Mouse (Mus musculus) CH12.LX (cell line): ENCODE data around the gene Sirt6. TPM values are rescaled to one million over a fixed set of nuclear protein-coding genes. Genes with fewer than 3 reads are reported as not detected.

Source experiments
- DNase-seq: peaks from one replicate; pipeline ENCODE4 v3.0.0-alpha.2; 2013; ENCODE audit errors: extremely low read depth
- H3K27ac ChIP-seq: 2 replicates; pipeline ENCODE4 v1.5.1; 2012; ENCODE audit warnings: low read depth, mild to moderate bottlenecking, control low read depth, moderate library complexity; ENCODE audit not compliant: insufficient read depth
- H3K27me3 ChIP-seq: replicated peaks from 2 replicates; pipeline ENCODE3; 2012; ENCODE audit warnings: inconsistent platforms
- H3K36me3 ChIP-seq, 2 experiments: replicated peaks in 1 of 2; 2 replicates each; pipeline versions ENCODE3 to v1.6.1; 2012; ENCODE audit warnings: inconsistent platforms in 1 of 2, low read length in 1 of 2, mild to moderate bottlenecking in 1 of 2, mixed read lengths in 1 of 2, moderate library complexity in 1 of 2; ENCODE audit not compliant: control insufficient read depth in 1 of 2, insufficient read depth in 1 of 2
- H3K4me1 ChIP-seq, 2 experiments: 2 replicates each; pipeline ENCODE4 v1.6.1; 2012; ENCODE audit warnings: inconsistent platforms in 1 of 2, moderate library complexity in 1 of 2; ENCODE audit not compliant: insufficient read depth in 2 of 2, control insufficient read depth in 1 of 2
- H3K4me2 ChIP-seq: 2 replicates; pipeline ENCODE4 v1.6.1; 2012; ENCODE audit warnings: low read depth, mild to moderate bottlenecking, control low read depth; ENCODE audit not compliant: poor library complexity, insufficient read depth, severe bottlenecking
- H3K4me3 ChIP-seq, 3 experiments: fragments of 150-350 bp in 1 of 3; sonication (generic) in 1 of 3; replicated peaks in 1 of 3; 2 replicates each; pipeline versions ENCODE3 to v1.5.1; 2011 to 2012; ENCODE audit warnings: low read depth in 2 of 3, low read length in 2 of 3, mild to moderate bottlenecking in 2 of 3, moderate library complexity in 2 of 3, control low read depth in 1 of 3, improper control_type of control experiment in 1 of 3, inconsistent platforms in 1 of 3, mixed read lengths in 1 of 3; ENCODE audit not compliant: poor library complexity in 1 of 3
- H3K79me2 ChIP-seq: replicated peaks from 2 replicates; pipeline ENCODE4 v1.6.1; 2012; ENCODE audit warnings: mild to moderate bottlenecking, moderate library complexity; ENCODE audit not compliant: control insufficient read depth, poor library complexity, insufficient read depth, severe bottlenecking; ENCODE audit errors: extremely low read depth
- H3K9ac ChIP-seq: 2 replicates; pipeline ENCODE4 v1.6.1; 2012; ENCODE audit warnings: low read depth, mild to moderate bottlenecking, control low read depth, moderate library complexity; ENCODE audit not compliant: insufficient read depth
- H3K9me3 ChIP-seq: replicated peaks from 2 replicates; pipeline ENCODE3; 2012; ENCODE audit warnings: low read length, inconsistent platforms, mixed read lengths
- BHLHE40 ChIP-seq: IDR thresholded peaks from 2 replicates; pipeline ENCODE4 v1.6.1; 2011; ENCODE audit warnings: mild to moderate bottlenecking, low read depth, low read length, improper control_type of control experiment
- CHD1 ChIP-seq: IDR thresholded peaks from 2 replicates; pipeline ENCODE4 v1.6.1; 2012; ENCODE audit warnings: low read depth, low read length, improper control_type of control experiment, inconsistent platforms
- CHD2 ChIP-seq: IDR thresholded peaks from 2 replicates; pipeline ENCODE4 v1.6.1; 2011; ENCODE audit warnings: low read length, improper control_type of control experiment
- ELF1 ChIP-seq: IDR thresholded peaks from 2 replicates; pipeline ENCODE4 v1.6.1; 2014; ENCODE audit warnings: low read depth, mild to moderate bottlenecking, inconsistent platforms, low read length, improper control_type of control experiment
- EP300 ChIP-seq: IDR thresholded peaks from 2 replicates; pipeline ENCODE4 v1.6.1; 2011; ENCODE audit warnings: low read length, improper control_type of control experiment
- ETS1 ChIP-seq: conservative IDR thresholded peaks from 2 replicates; pipeline ENCODE4 v1.6.1; 2012; ENCODE audit warnings: low read depth, mild to moderate bottlenecking, inconsistent platforms, low read length, improper control_type of control experiment, moderate library complexity
- GABPA ChIP-seq: IDR thresholded peaks from 2 replicates; pipeline ENCODE4 v1.6.1; 2012; ENCODE audit warnings: low read depth, low read length, improper control_type of control experiment, inconsistent platforms; ENCODE audit not compliant: insufficient replicate concordance
- HCFC1 ChIP-seq: IDR thresholded peaks from 2 replicates; pipeline ENCODE4 v1.6.1; 2012; ENCODE audit warnings: low read depth, mild to moderate bottlenecking, inconsistent platforms, low read length, improper control_type of control experiment
- IRF4 ChIP-seq: IDR thresholded peaks from 2 replicates; pipeline ENCODE4 v1.6.1; 2014; ENCODE audit warnings: low read depth, mild to moderate bottlenecking, inconsistent platforms, low read length, improper control_type of control experiment
- JUND ChIP-seq: conservative IDR thresholded peaks from 2 replicates; pipeline ENCODE4 v1.6.1; 2011; ENCODE audit warnings: low read depth, low read length, improper control_type of control experiment
- KAT2A ChIP-seq: IDR thresholded peaks from 2 replicates; pipeline ENCODE4 v1.6.1; 2012; ENCODE audit warnings: low read length, improper control_type of control experiment, inconsistent platforms; ENCODE audit not compliant: insufficient replicate concordance
- MAZ ChIP-seq: IDR thresholded peaks from 2 replicates; pipeline ENCODE4 v1.6.1; 2012; ENCODE audit warnings: low read depth, mild to moderate bottlenecking, inconsistent platforms, low read length, improper control_type of control experiment, moderate library complexity
- MEF2A ChIP-seq: IDR thresholded peaks from 2 replicates; pipeline ENCODE4 v1.6.1; 2014; ENCODE audit warnings: low read depth, mild to moderate bottlenecking, inconsistent platforms, low read length, improper control_type of control experiment, borderline replicate concordance
- MYC ChIP-seq: IDR thresholded peaks from 2 replicates; pipeline ENCODE4 v1.6.1; 2011; ENCODE audit warnings: low read depth, mild to moderate bottlenecking, improper control_type of control experiment, low read length
- NRF1 ChIP-seq: IDR thresholded peaks from 2 replicates; pipeline ENCODE4 v1.6.1; 2014; ENCODE audit warnings: low read depth, mild to moderate bottlenecking, inconsistent platforms, low read length, improper control_type of control experiment, moderate library complexity
- PAX5 ChIP-seq: IDR thresholded peaks from 2 replicates; pipeline ENCODE4 v1.6.1; 2012; ENCODE audit warnings: low read length, inconsistent platforms, mixed read lengths
- POLR2A ChIP-seq: IDR thresholded peaks from 2 replicates; pipeline ENCODE4 v1.6.1; 2011; ENCODE audit warnings: low read depth, mild to moderate bottlenecking, improper control_type of control experiment, low read length
- POLR2AphosphoS2 ChIP-seq: IDR thresholded peaks from 2 replicates; pipeline ENCODE4 v1.6.1; 2011; ENCODE audit warnings: low read depth, low read length, improper control_type of control experiment
- RAD21 ChIP-seq: IDR thresholded peaks from 2 replicates; pipeline ENCODE4 v1.6.1; 2011; ENCODE audit warnings: low read depth, mild to moderate bottlenecking, low read length, improper control_type of control experiment, moderate library complexity
- RCOR1 ChIP-seq: conservative IDR thresholded peaks from 2 replicates; pipeline ENCODE4 v1.6.1; 2012; ENCODE audit warnings: low read depth, mild to moderate bottlenecking, inconsistent platforms, low read length, improper control_type of control experiment
- SIN3A ChIP-seq: IDR thresholded peaks from 2 replicates; pipeline ENCODE4 v1.6.1; 2012; ENCODE audit warnings: low read length, improper control_type of control experiment, inconsistent platforms
- SMC3 ChIP-seq: IDR thresholded peaks from 2 replicates; pipeline ENCODE4 v1.6.1; 2011; ENCODE audit warnings: low read depth, low read length, improper control_type of control experiment
- TBP ChIP-seq: conservative IDR thresholded peaks from 2 replicates; pipeline ENCODE4 v1.6.1; 2011; ENCODE audit warnings: low read depth, low read length, improper control_type of control experiment
- TCF12 ChIP-seq: IDR thresholded peaks from 2 replicates; pipeline ENCODE4 v1.6.1; 2014; ENCODE audit warnings: low read depth, mild to moderate bottlenecking, inconsistent platforms, low read length, improper control_type of control experiment
- UBTF ChIP-seq: IDR thresholded peaks from 2 replicates; pipeline ENCODE4 v1.6.1; 2012; ENCODE audit warnings: low read depth, mild to moderate bottlenecking, inconsistent platforms, low read length, improper control_type of control experiment, moderate library complexity
- USF2 ChIP-seq: conservative IDR thresholded peaks from 2 replicates; pipeline ENCODE4 v1.6.1; 2011; ENCODE audit warnings: low read depth, low read length, improper control_type of control experiment
- ZKSCAN1 ChIP-seq: IDR thresholded peaks from 2 replicates; pipeline ENCODE4 v1.6.1; 2012; ENCODE audit warnings: low read depth, inconsistent platforms, low read length, improper control_type of control experiment, borderline replicate concordance
- ZMIZ1 ChIP-seq: IDR thresholded peaks from 2 replicates; pipeline ENCODE4 v1.6.1; 2012; ENCODE audit warnings: low read depth, mild to moderate bottlenecking, inconsistent platforms, low read length, improper control_type of control experiment
- dilution Hi-C: fragments of 300-500 bp; cut with MboI; formaldehyde crosslinking; loops from 2 replicates; pipeline ENCODE4 v1.14.3; 2020; ENCODE audit warnings: low sequenced_read_pairs; ENCODE audit not compliant: extremely low pct_unique_long_range_greater_than_20kb, extremely low pct_ligation_motif_present
- in situ Hi-C: fragments of 300-500 bp; cut with MboI; formaldehyde crosslinking; loops from 3 replicates; pipeline ENCODE4 v1.14.3; 2019; ENCODE audit warnings: low sequenced_read_pairs, low pct_ligation_motif_present, low pct_unique_long_range_greater_than_20kb, mixed read lengths
- polyA plus RNA-seq: library from polyadenylated mRNA; unstranded; fragments of >175 nt; gene quantifications from 2 replicates; pipeline ENCODE4 v1.2.1, GENCODE M21; 2012; ENCODE audit warnings: low read depth; ENCODE audit not compliant: insufficient read length
- total RNA-seq, 2 experiments: library from RNA; depleted of rRNA; stranded (reverse); fragments of 300-350 nt in 1 of 2; fragments of >200 nt in 1 of 2; gene quantifications; 2 replicates each; pipeline ENCODE4 v1.2.3; 2012 to 2014

Sirt6 gene
- total and polyA plus RNA-seq, 3 experiments = 16.9 to 36.4 (median 17.8) TPM

GRCm38 (mm10) chr10:81600738-81601203 is 26.8 kb downstream of the Sirt6 start, which contains the start of gene Tle6 (continued):
- TF ChIP-seq MYC = peak; percentile 82; the same call in 1 of the 2 replicates

GRCm38 (mm10) chr10:81600096-81600495 is 27.5 kb downstream of the Sirt6 start:
- Histone ChIP-seq H3K4me3 (no peak overlapping the region), H3K4me2 (no peak overlapping the region), H3K36me3 (no peaks in the 10 kb centered on the region), H3K9me3 (no peaks in the 10 kb centered on the region), H3K27ac (no peak overlapping the region), H3K4me1 (peaks cover 22 to 29% of the 10 kb centered on the region in 2 experiments), H3K79me2 (no peaks in the 10 kb centered on the region), H3K27me3 (peaks cover 66% of the 10 kb centered on the region), H3K9ac (no peak overlapping the region)
- no peak for DNase-seq
- dilution Hi-C loops = no loop called here
- TF ChIP-seq NRF1 (no peak), POLR2AphosphoS2 (no peak), MYC (no peak), CHD1 (no peak), MAZ (no peak), JUND (no peak), RCOR1 (no peak), CHD2 (no peak), IRF4 (no peak), RAD21 (no peak), GABPA (no peak), ETS1 (no peak), UBTF (no peak), TCF12 (no peak), ZKSCAN1 (no peak), SIN3A (no peak), BHLHE40 (no peak), MEF2A (no peak), PAX5 (no peak)
- in situ Hi-C loops = loop anchor here (5.0 to 10.0 kb wide), 2 partner anchors 38 to 105 kb away; partner anchors contain the start of gene Ncln

GRCm38 (mm10) chr10:81599630-81600029 is 28.0 kb downstream of the Sirt6 start:
- peaks cover 71% of the 10 kb centered on the region for H3K27me3 ChIP-seq
- no peak overlapping the region for H3K9ac ChIP-seq
- no peak for TF ChIP-seq ELF1
- TF ChIP-seq USF2 = no peak
- no peak for TF ChIP-seq HCFC1
- no peak for TF ChIP-seq CHD1
- TF ChIP-seq TBP = no peak
- TF ChIP-seq NRF1 = no peak
- TF ChIP-seq KAT2A = no peak
- TF ChIP-seq POLR2AphosphoS2 = no peak
- TF ChIP-seq POLR2A = no peak
- TF ChIP-seq SMC3 = no peak
- TF ChIP-seq EP300 = no peak
- TF ChIP-seq IRF4 = no peak
- no peak for TF ChIP-seq JUND
- TF ChIP-seq MYC = no peak
- no peak for TF ChIP-seq CHD2
- no peak for TF ChIP-seq TCF12
- TF ChIP-seq UBTF = no peak
- no peak for TF ChIP-seq ETS1
- TF ChIP-seq ZMIZ1 = no peak
- TF ChIP-seq, all 38 proteins: peak for 0
- Histone ChIP-seq H3K4me2 (no peak overlapping the region), H3K4me1 (peaks cover 20 to 26% of the 10 kb centered on the region in 2 experiments), H3K27ac (no peak overlapping the region), H3K9me3 (no peaks in the 10 kb centered on the region), H3K36me3 (no peaks in the 10 kb centered on the region), H3K4me3 (no peak overlapping the region), H3K79me2 (no peaks in the 10 kb centered on the region)
- no peak for DNase-seq
- dilution Hi-C loops (no loop called here), in situ Hi-C loops (loop anchor here (5.0 to 10.0 kb wide), 2 partner anchors 37 to 105 kb away; partner anchors contain the start of gene Ncln)
